Mouse (Mus musculus) kidney, adult 2 months (tissue): Measurements from ENCODE around the gene Flt3l.

Experiments
- CTCF ChIP-seq: fragments of 200-500 bp; conservative IDR thresholded peaks from 2 replicates; pipeline ENCODE4 v1.5.1; 2011; ENCODE audit warnings: low read depth, mild to moderate bottlenecking, control low read depth, low read length, moderate library complexity, mixed read lengths; ENCODE audit not compliant: insufficient read depth, insufficient read length
- POLR2A ChIP-seq: fragments of 200-500 bp; IDR thresholded peaks from one replicate; pipeline ENCODE4 v1.6.1; 2011; ENCODE audit warnings: low read depth, low read length, control low read depth

- TF ChIP-seq CTCF (no peak), POLR2A (no peak)
Measured at GRCm38 (mm10) chr7:45123186-45123570, 13.1 kb downstream of the Flt3l start.
